Mouse (Mus musculus) monocyte, adult 5-6 weeks (primary cell): ENCODE data around the gene Gm14569. TPM values are rescaled to one million over a fixed set of nuclear protein-coding genes. Genes with fewer than 3 reads are reported as not detected.

Source experiments
- ATAC-seq: fragments of 153-309, 156-312 bp; replicated peaks from 2 replicates; pipeline ENCODE4 v1.8.0; 2017; ENCODE audit warnings: mild to moderate bottlenecking; ENCODE audit not compliant: low TSS enrichment, insufficient number of reproducible peaks, severe bottlenecking, poor library complexity, low FRiP score
- total RNA-seq: library from RNA; stranded (forward); fragments of 200-1000, 200-491, 200-594 nt; gene quantifications from 3 replicates; pipeline ENCODE4 v1.2.3, GENCODE M21; 2017

Gm14569 gene
- total RNA-seq, 1 experiment from 2014 or later, result not detected

- no peak for ATAC-seq
These were observed 101.7 kb downstream of the Gm14569 start for GRCm38 (mm10) chrX:36389971-36390370.

GRCm38 (mm10) chrX:36385340-36385739, 106.3 kb downstream of the Gm14569 start:
- no peak for ATAC-seq

Other genes starting within 250 kb of the Gm14569 start
- gene Lonrf3, start 163.5 kb downstream of the Gm14569 start, total RNA-seq, result 1.7 to 2.6 TPM in 2 of 3 replicates, not detected in the other
- gene Gm6268, start 90.5 kb downstream of the Gm14569 start, total RNA-seq, result not detected in 3 replicates
- 56.2 to 87.7 TPM (median 86.7 TPM) in 3 replicates for gene Pgrmc1, start 106.4 kb upstream of the Gm14569 start, total RNA-seq
- 2.5 to 5.0 TPM (median 2.8 TPM) in 3 replicates for gene Akap17b, start 153.6 kb upstream of the Gm14569 start, total RNA-seq